Mouse (Mus musculus): ENCODE results near the gene Slc17a8. TPM values are rescaled to one million over a fixed set of nuclear protein-coding genes. Genes with fewer than 3 reads are reported as not detected.
"Not testable (repeated sequence)": the region's sequence is repeated elsewhere in the genome, so short reads cannot be mapped to it uniquely, and the experiment has no call there.

Slc17a8 gene
- polyA plus RNA-seq, 1 experiment: not detected

DNA sequence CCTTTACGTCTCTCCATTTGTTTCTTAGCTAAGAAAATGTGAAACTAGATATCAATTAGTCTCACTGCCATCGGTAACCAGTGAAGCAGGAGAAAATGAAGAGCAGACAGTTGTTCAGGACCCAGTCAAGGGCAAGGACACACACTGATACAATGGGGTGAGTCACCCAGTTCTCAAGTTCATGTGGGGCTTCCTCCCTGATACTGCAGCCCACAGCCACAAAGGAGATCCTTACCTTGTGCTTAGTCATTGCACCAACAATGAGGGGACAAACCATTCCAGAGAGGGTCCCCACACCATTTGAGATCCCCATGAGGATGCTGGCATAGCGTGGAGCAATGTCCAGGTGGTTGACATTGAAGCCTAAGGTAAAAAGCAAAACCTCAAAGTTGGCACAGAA, 43.4 kb downstream of the Slc17a8 start:
- H3K36me3 ChIP-seq (ENCODE audit: control insufficient read depth, insufficient read depth, low read length): no peaks in the 10 kb centered on the region
- 83% methylated on average over 3 of the region's 3 CpGs for WGBS
- no peak overlapping the region for H3K4me3 ChIP-seq (ENCODE audit: extremely low read depth, insufficient read depth, insufficient read length)

DNA sequence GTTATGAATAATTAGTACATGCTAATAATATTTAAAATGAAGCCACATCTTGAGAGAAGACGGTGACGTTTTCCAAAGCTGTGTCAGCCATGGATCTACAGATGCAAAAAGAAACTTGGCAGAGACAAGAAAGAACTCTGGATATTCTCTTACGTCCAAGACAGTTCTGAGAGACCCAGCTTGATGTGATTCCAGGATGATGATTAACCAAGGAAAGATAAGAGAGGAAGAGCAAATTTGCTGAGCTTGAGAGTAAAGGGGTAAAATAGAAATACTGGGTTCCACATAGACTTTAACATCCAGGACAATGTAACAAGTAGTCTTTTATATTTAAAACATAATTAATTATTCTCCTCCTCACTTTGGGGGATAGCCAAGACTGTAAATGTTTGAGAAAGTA, 47.6 kb downstream of the Slc17a8 start:
- 91% methylated on average over 3 of the region's 3 CpGs for WGBS
- no peaks in the 10 kb centered on the region for H3K4me1 ChIP-seq (ENCODE audit: control insufficient read depth, insufficient read depth, insufficient read length)
- no peaks in the 10 kb centered on the region for H3K27me3 ChIP-seq (ENCODE audit: control insufficient read depth, insufficient read depth, low read length)
- no peak for DNase-seq (ENCODE audit: low read depth in 1 of 2, low spot score in 2 of 2)
- no peak overlapping the region for H3K27ac ChIP-seq (ENCODE audit: insufficient read depth, low read length)
- no peaks in the 10 kb centered on the region for H3K36me3 ChIP-seq (ENCODE audit: control insufficient read depth, insufficient read depth, low read length)
- no peak overlapping the region for H3K4me3 ChIP-seq (ENCODE audit: extremely low read depth, insufficient read depth, insufficient read length)
- TF ChIP-seq CTCF (IDR thresholded peaks at IDR 0.05; ENCODE audit: extremely low read depth, insufficient read depth, insufficient read length, insufficient replicate concordance): no peak
- TF ChIP-seq POLR2A (IDR thresholded peaks at IDR 0.05; ENCODE audit: low read depth, low read length): no peak

More for the DNA sequence above, 43.4 kb downstream of the Slc17a8 start:
- no peak for TF ChIP-seq POLR2A (IDR thresholded peaks at IDR 0.05; ENCODE audit: low read depth, low read length)
- no peak for TF ChIP-seq CTCF (IDR thresholded peaks at IDR 0.05; ENCODE audit: extremely low read depth, insufficient read depth, insufficient read length, insufficient replicate concordance)
- no peaks in the 10 kb centered on the region for H3K4me1 ChIP-seq (ENCODE audit: control insufficient read depth, insufficient read depth, insufficient read length)
- H3K27me3 ChIP-seq (ENCODE audit: control insufficient read depth, insufficient read depth, low read length): no peaks in the 10 kb centered on the region
- no peak for DNase-seq (ENCODE audit: low read depth in 1 of 2, low spot score in 2 of 2)
- H3K27ac ChIP-seq (ENCODE audit: insufficient read depth, low read length): no peak overlapping the region

DNA sequence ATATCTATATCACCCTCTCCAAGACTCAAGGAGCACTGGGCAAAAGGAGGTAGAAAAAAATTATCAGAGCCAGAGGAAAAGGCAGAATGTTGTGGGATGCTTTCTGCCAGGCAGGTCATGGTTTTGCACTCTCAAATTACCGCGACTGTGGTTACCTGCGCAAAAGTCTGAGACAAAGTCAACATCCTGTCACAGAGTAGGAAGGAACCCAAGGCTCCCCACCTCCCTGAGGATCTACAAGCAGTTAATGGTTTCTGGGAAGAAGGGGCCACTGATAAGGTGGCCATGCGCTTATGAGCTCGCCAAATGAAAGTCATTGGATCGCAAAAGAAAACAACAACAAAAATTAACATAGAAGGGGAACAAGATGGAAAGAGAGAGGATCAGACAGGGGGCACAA, 48.1 kb downstream of the Slc17a8 start:
- no peak for DNase-seq (ENCODE audit: low read depth in 1 of 2, low spot score in 2 of 2)
- 60% methylated on average over 6 of the region's 6 CpGs for WGBS
- TF ChIP-seq CTCF (IDR thresholded peaks at IDR 0.05; ENCODE audit: extremely low read depth, insufficient read depth, insufficient read length, insufficient replicate concordance) (no peak), POLR2A (IDR thresholded peaks at IDR 0.05; ENCODE audit: low read depth, low read length) (no peak)
- H3K4me3 ChIP-seq (ENCODE audit: extremely low read depth, insufficient read depth, insufficient read length): no peak overlapping the region
- no peaks in the 10 kb centered on the region for H3K36me3 ChIP-seq (ENCODE audit: control insufficient read depth, insufficient read depth, low read length)
- H3K4me1 ChIP-seq (ENCODE audit: control insufficient read depth, insufficient read depth, insufficient read length): no peaks in the 10 kb centered on the region
- no peaks in the 10 kb centered on the region for H3K27me3 ChIP-seq (ENCODE audit: control insufficient read depth, insufficient read depth, low read length)
- H3K27ac ChIP-seq (ENCODE audit: insufficient read depth, low read length): no peak overlapping the region

DNA sequence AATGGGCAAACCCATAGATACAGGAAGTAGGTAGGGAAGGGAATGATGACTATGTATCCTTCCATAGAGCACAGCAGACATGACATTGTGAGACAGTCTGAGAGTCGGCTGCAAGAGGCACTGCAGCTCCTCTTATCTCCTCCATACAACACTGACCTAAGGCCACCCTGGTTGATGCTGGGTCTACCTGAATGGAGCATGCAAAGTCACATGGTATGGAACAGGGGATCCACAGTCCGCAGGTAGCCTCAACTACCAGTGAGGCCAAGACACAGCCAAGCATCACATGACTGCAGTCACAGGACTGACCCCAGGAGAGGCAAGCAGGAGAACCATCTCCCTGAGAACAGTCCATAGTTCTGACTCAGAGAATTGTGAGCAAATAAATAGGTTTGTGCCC, 53.7 kb downstream of the Slc17a8 start:
- Histone ChIP-seq H3K27me3 (ENCODE audit: control insufficient read depth, insufficient read depth, low read length) (no peaks in the 10 kb centered on the region), H3K4me1 (ENCODE audit: control insufficient read depth, insufficient read depth, insufficient read length) (no peaks in the 10 kb centered on the region), H3K36me3 (ENCODE audit: control insufficient read depth, insufficient read depth, low read length) (no peaks in the 10 kb centered on the region), H3K4me3 (ENCODE audit: extremely low read depth, insufficient read depth, insufficient read length) (no peak overlapping the region), H3K27ac (ENCODE audit: insufficient read depth, low read length) (no peak overlapping the region)
- WGBS: 88% methylated on average over 2 of the region's 2 CpGs
- TF ChIP-seq POLR2A (IDR thresholded peaks at IDR 0.05; ENCODE audit: low read depth, low read length) (no peak), CTCF (IDR thresholded peaks at IDR 0.05; ENCODE audit: extremely low read depth, insufficient read depth, insufficient read length, insufficient replicate concordance) (no peak)
- DNase-seq (ENCODE audit: low read depth in 1 of 2, low spot score in 2 of 2): no peak

DNA sequence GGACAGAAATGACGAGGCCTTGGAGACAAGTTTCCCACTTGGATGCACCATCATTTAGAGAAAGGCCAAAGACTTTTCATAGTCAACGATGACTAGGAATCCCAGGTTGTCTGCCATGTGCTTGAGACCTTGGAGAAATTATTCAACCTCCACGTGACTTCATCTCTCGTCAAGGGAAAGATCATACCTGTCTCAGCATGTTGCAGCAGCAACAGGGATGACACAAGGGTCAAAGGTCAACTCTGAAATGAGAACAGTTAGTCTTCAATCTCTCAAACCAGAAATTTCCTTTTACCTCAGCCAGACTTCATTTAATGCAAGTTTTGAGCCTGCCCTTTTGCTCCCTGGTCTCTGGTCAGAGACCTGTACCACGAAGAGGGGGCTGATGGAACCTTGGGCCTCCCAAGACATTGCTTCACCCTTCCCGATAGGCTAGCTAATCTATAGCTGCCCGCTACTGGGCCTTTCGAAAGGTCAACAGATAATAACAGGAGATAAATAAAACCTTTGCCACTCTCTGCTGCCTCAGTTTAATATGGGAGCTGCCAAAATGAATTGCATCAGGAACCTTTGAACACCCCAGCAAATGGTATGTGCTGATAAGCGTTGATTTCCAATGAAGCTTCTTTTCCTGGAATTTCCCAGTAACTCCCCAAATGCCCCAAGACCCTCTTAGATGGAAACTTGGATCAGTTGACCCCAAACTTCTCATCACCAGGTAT, 55.6 kb downstream of the Slc17a8 start:
- no peak for DNase-seq (ENCODE audit: low read depth in 1 of 2, low spot score in 2 of 2)
- Histone ChIP-seq H3K36me3 (ENCODE audit: control insufficient read depth, insufficient read depth, low read length) (no peaks in the 10 kb centered on the region), H3K4me1 (ENCODE audit: control insufficient read depth, insufficient read depth, insufficient read length) (no peaks in the 10 kb centered on the region; the same call in 1 of the 2 replicates), H3K27ac (ENCODE audit: insufficient read depth, low read length) (no peak overlapping the region), H3K27me3 (ENCODE audit: control insufficient read depth, insufficient read depth, low read length) (no peaks in the 10 kb centered on the region), H3K4me3 (ENCODE audit: extremely low read depth, insufficient read depth, insufficient read length) (no peak overlapping the region)
- 88% methylated on average over 9 of the region's 9 CpGs for WGBS
- TF ChIP-seq POLR2A (IDR thresholded peaks at IDR 0.05; ENCODE audit: low read depth, low read length) (no peak), CTCF (IDR thresholded peaks at IDR 0.05; ENCODE audit: extremely low read depth, insufficient read depth, insufficient read length, insufficient replicate concordance) (no peak)

DNA sequence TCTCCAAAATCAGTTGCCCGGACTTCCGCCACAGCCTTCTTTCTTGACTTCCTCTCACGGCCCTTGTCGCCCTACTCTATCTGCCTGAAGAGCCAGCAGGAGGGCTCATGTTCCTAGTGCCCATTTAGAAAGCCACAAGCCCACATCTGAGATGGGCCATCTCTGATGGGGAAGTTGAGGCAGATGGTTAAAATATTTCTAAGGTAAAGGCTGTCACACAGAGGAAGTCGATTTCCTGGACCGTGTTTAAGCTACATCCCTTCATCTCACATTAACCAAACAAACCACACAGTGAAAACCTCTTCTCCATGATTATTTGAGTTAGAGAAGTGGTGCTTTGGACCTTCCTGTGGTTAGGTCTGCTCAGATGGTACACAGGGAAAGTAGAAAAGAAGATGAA, 58.9 kb downstream of the Slc17a8 start:
- Histone ChIP-seq H3K36me3 (ENCODE audit: control insufficient read depth, insufficient read depth, low read length) (no peaks in the 10 kb centered on the region), H3K4me3 (ENCODE audit: extremely low read depth, insufficient read depth, insufficient read length) (no peak overlapping the region), H3K27ac (ENCODE audit: insufficient read depth, low read length) (no peak overlapping the region), H3K4me1 (ENCODE audit: control insufficient read depth, insufficient read depth, insufficient read length) (no peaks in the 10 kb centered on the region; the same call in 1 of the 2 replicates), H3K27me3 (ENCODE audit: control insufficient read depth, insufficient read depth, low read length) (no peaks in the 10 kb centered on the region)
- 11% methylated on average over 6 of the region's 6 CpGs for WGBS
- DNase-seq (ENCODE audit: low read depth in 1 of 2, low spot score in 2 of 2): no peak
- no peak for TF ChIP-seq POLR2A (IDR thresholded peaks at IDR 0.05; ENCODE audit: low read depth, low read length)
- no peak for TF ChIP-seq CTCF (IDR thresholded peaks at IDR 0.05; ENCODE audit: extremely low read depth, insufficient read depth, insufficient read length, insufficient replicate concordance)

DNA sequence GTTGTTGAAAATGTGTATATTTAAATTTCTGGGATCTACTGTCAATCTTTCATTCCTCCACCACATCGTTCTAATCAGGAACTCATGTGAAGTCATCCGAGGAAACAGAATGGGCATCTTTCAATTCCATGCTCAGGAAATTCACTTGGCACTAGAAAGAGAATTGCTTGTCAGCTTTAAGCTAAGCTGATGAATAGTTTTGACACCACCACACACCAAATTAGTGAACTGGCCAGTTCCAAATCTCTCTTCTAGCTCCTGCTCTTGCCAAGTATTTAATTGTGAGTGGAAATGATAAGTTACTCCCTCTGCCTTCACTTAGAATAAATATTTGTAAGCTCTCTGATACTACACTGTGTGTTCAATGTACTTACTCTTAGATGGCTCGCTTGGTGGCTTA, 61.7 kb downstream of the Slc17a8 start:
- no peak for DNase-seq (ENCODE audit: low read depth in 1 of 2, low spot score in 2 of 2)
- Histone ChIP-seq H3K4me3 (ENCODE audit: extremely low read depth, insufficient read depth, insufficient read length) (no peak overlapping the region), H3K27me3 (ENCODE audit: control insufficient read depth, insufficient read depth, low read length) (no peaks in the 10 kb centered on the region), H3K36me3 (ENCODE audit: control insufficient read depth, insufficient read depth, low read length) (no peaks in the 10 kb centered on the region), H3K27ac (ENCODE audit: insufficient read depth, low read length) (no peak overlapping the region), H3K4me1 (ENCODE audit: control insufficient read depth, insufficient read depth, insufficient read length) (no peaks in the 10 kb centered on the region; the same call in 1 of the 2 replicates)
- 84% methylated on average over 3 of the region's 3 CpGs for whole genome bisulfite sequencing
- TF ChIP-seq CTCF (IDR thresholded peaks at IDR 0.05; ENCODE audit: extremely low read depth, insufficient read depth, insufficient read length, insufficient replicate concordance): no peak
- no peak for TF ChIP-seq POLR2A (IDR thresholded peaks at IDR 0.05; ENCODE audit: low read depth, low read length)

DNA sequence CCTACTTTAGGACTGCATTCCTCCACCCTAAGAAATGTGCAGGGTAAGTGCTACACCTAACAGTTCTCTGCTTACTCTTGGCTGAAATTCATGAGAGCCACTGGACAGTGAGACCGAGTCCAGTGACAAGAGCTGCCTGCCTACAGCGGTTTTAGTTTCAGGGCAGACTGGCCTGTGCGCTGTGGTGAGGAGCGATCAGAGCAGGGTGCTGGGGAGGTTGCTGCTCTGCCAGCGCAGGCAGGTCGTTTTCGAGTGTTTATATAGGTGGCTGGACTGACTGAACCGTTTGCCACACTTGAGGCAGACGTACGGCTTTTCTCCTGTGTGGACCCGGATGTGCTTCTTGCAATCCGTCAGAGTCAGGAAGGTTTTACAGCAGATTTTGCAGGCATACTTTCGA, 66.2 kb downstream of the Slc17a8 start:
- H3K4me3 ChIP-seq (ENCODE audit: extremely low read depth, insufficient read depth, insufficient read length); H3K4me1 ChIP-seq (ENCODE audit: control insufficient read depth, insufficient read depth, insufficient read length); DNase-seq (ENCODE audit: low read depth in 1 of 2, low spot score in 2 of 2); H3K27ac ChIP-seq (ENCODE audit: insufficient read depth, low read length); H3K36me3 ChIP-seq (ENCODE audit: control insufficient read depth, insufficient read depth, low read length); H3K27me3 ChIP-seq (ENCODE audit: control insufficient read depth, insufficient read depth, low read length): not testable (repeated sequence)
- 91% methylated on average over 13 of the region's 13 CpGs for WGBS

DNA sequence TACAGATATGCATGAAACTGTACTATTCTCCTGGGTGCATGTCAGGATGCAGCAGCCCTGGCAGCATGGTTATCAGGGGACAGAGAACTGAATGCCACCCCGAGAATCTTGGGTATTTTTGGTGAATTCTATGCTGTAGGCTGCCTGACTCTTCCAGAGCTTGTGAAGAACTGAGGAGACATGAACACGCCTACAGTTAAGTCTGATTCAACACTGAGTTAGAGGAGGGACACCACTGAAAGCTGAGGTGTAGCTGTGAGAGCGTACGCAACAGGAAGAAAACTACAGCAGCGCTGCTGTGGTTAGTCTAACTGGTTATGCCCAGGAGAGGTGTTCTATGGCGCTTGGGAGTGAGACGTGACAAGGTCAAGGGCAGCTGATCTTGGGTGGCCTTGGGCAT, 67.2 kb downstream of the Slc17a8 start:
- H3K27ac ChIP-seq (ENCODE audit: insufficient read depth, low read length); H3K27me3 ChIP-seq (ENCODE audit: control insufficient read depth, insufficient read depth, low read length); H3K4me3 ChIP-seq (ENCODE audit: extremely low read depth, insufficient read depth, insufficient read length); H3K36me3 ChIP-seq (ENCODE audit: control insufficient read depth, insufficient read depth, low read length); DNase-seq (ENCODE audit: low read depth in 1 of 2, low spot score in 2 of 2); H3K4me1 ChIP-seq (ENCODE audit: control insufficient read depth, insufficient read depth, insufficient read length): not testable (repeated sequence)
- 85% methylated on average over 7 of the region's 7 CpGs for WGBS

Data from spleen, adult 2 months (tissue).